Mouse (Mus musculus) kidney, postnatal 0 days (tissue): Measurements from ENCODE around the gene Hist1h4f. TPM values are rescaled to one million over a fixed set of nuclear protein-coding genes. Genes with fewer than 3 reads are reported as not detected.

Experiments used
- ATAC-seq: fragments of 200-750 bp; cut with Nextera tagmentation; replicated peaks from 2 replicates; pipeline ENCODE4 v1.8.0; 2017; ENCODE audit warnings: low read depth, moderate number of reproducible peaks, moderate TSS enrichment, moderate library complexity; ENCODE audit not compliant: low FRiP score
- DNase-seq: peaks from one replicate; pipeline ENCODE4 v3.0.0-alpha.2; 2016; ENCODE audit warnings: low spot score
- H3K27ac ChIP-seq: fragments of 300-500 bp; sonication (generic); 2 replicates; pipeline ENCODE4 v1.5.1; 2014; ENCODE audit warnings: mild to moderate bottlenecking
- H3K27me3 ChIP-seq: fragments of 300-500 bp; sonication (generic); 2 replicates; pipeline ENCODE4 v1.6.1; 2014; ENCODE audit warnings: low read length, mixed read lengths; ENCODE audit not compliant: insufficient read depth
- H3K36me3 ChIP-seq: fragments of 300-500 bp; sonication (generic); 2 replicates; pipeline ENCODE4 v1.6.1; 2014; ENCODE audit warnings: low read length, mixed read lengths; ENCODE audit not compliant: insufficient read depth
- H3K4me1 ChIP-seq: fragments of 300-500 bp; sonication (generic); replicated peaks from 2 replicates; pipeline ENCODE4 v1.6.1; 2014; ENCODE audit warnings: antibody characterized with exemption, low read length, mixed read lengths; ENCODE audit not compliant: insufficient read depth
- H3K4me2 ChIP-seq: fragments of 300-500 bp; sonication (generic); 2 replicates; pipeline ENCODE4 v1.6.1; 2014; ENCODE audit warnings: mild to moderate bottlenecking, low read length, moderate library complexity, mixed read lengths
- H3K4me3 ChIP-seq: fragments of 300-500 bp; sonication (generic); replicated peaks from 2 replicates; pipeline ENCODE4 v1.5.1; 2014; ENCODE audit warnings: low read depth, low read length
- H3K9ac ChIP-seq: fragments of 300-500 bp; sonication (generic); 2 replicates; pipeline ENCODE4 v1.6.1; 2014; ENCODE audit warnings: low read depth, low read length
- H3K9me3 ChIP-seq: fragments of 300-500 bp; sonication (generic); replicated peaks from 2 replicates; pipeline ENCODE4 v1.6.1; 2016; ENCODE audit warnings: low read length, inconsistent platforms, mixed read lengths
- CTCF ChIP-seq: IDR thresholded peaks from 2 replicates; pipeline ENCODE4 v1.5.1; 2016; ENCODE audit warnings: antibody characterized with exemption, low read depth, mild to moderate bottlenecking, moderate library complexity
- WGBS: fragments of 180-500 bp; shearing (Covaris S2); extraction: QIAGEN DNeasy Blood & Tissue Kit; methylation state at CpG from one replicate; pipeline ENCODE4 v1.1.7; 2014; 5-methylcytosine and 5-hydroxymethylcytosine counted together
- polyA plus RNA-seq: library from polyadenylated mRNA; unstranded; fragments of >200 nt; fragmentation: Nextera tagmentation; extraction: Ambion mirVana; gene quantifications from 2 replicates; pipeline ENCODE4 v1.2.1, GENCODE M21; 2015

The Hist1h4f gene
- polyA plus RNA-seq, 1 experiment from 2014 or later: 0.58 TPM

- peak; percentile 38; the same call in 1 of the 2 replicates for ATAC-seq
- under 1% methylated on average over 17 of the region's 17 CpGs for WGBS
- peak; percentile 93 for DNase-seq
- H3K4me2 ChIP-seq: peak overlapping the region; percentile 57
- H3K4me3 ChIP-seq: peak overlapping the region; percentile 37
- H3K27me3 ChIP-seq: no peaks in the 10 kb centered on the region
- H3K36me3 ChIP-seq: no peaks in the 10 kb centered on the region
- H3K9ac ChIP-seq: peak overlapping the region; percentile 36; the same call in 1 of the 2 replicates
- no peak overlapping the region for H3K27ac ChIP-seq
- H3K4me1 ChIP-seq: no peaks in the 10 kb centered on the region
- no peaks in the 10 kb centered on the region for H3K9me3 ChIP-seq
- TF ChIP-seq CTCF: no peak
Measured at GRCm38 (mm10) chr13:23526312-23526711, 25.1 kb downstream of the Hist1h4f start.

GRCm38 (mm10) chr13:23525901-23526300, 25.5 kb downstream of the Hist1h4f start:
- WGBS: 2% methylated on average over 10 of the region's 10 CpGs
- no peak for DNase-seq
- H3K27ac ChIP-seq: no peak overlapping the region
- no peaks in the 10 kb centered on the region for H3K36me3 ChIP-seq
- no peak for ATAC-seq
- H3K4me1 ChIP-seq: no peaks in the 10 kb centered on the region
- no peak overlapping the region for H3K9ac ChIP-seq
- H3K4me2 ChIP-seq: peak overlapping the region; percentile 57
- peak overlapping the region; percentile 37 for H3K4me3 ChIP-seq
- no peak for TF ChIP-seq CTCF
- no peaks in the 10 kb centered on the region for H3K9me3 ChIP-seq
- H3K27me3 ChIP-seq: no peaks in the 10 kb centered on the region

GRCm38 (mm10) chr13:23524654-23525053, 26.8 kb downstream of the Hist1h4f start:
- Histone ChIP-seq H3K27ac (no peak overlapping the region), H3K9me3 (no peaks in the 10 kb centered on the region), H3K27me3 (no peaks in the 10 kb centered on the region), H3K4me2 (no peak overlapping the region), H3K36me3 (no peaks in the 10 kb centered on the region), H3K9ac (no peak overlapping the region), H3K4me1 (no peaks in the 10 kb centered on the region), H3K4me3 (no peak overlapping the region)
- ATAC-seq: no peak
- DNase-seq: peak; percentile 89
- peak; percentile 91 for TF ChIP-seq CTCF
- WGBS: 11% methylated on average over 5 of the region's 5 CpGs

- H3K36me3 ChIP-seq: no peaks in the 10 kb centered on the region
- H3K9ac ChIP-seq: no peak overlapping the region
- H3K4me3 ChIP-seq: no peak overlapping the region
- ATAC-seq: no peak
- H3K27me3 ChIP-seq: no peaks in the 10 kb centered on the region
- DNase-seq: no peak
- H3K4me2 ChIP-seq: no peak overlapping the region
- no peaks in the 10 kb centered on the region for H3K9me3 ChIP-seq
- H3K27ac ChIP-seq: no peak overlapping the region
- 47% methylated on average over 5 of the region's 5 CpGs for WGBS
- H3K4me1 ChIP-seq: no peaks in the 10 kb centered on the region
- TF ChIP-seq CTCF: no peak
Measured at GRCm38 (mm10) chr13:23523976-23524375, 27.5 kb downstream of the Hist1h4f start.

GRCm38 (mm10) chr13:23521703-23522102, 29.7 kb downstream of the Hist1h4f start:
- DNase-seq: peak; percentile 74
- no peak overlapping the region for H3K4me3 ChIP-seq
- no peaks in the 10 kb centered on the region for H3K27me3 ChIP-seq
- no peak for TF ChIP-seq CTCF
- H3K9ac ChIP-seq: no peak overlapping the region
- H3K4me2 ChIP-seq: peak overlapping the region; percentile 21
- H3K9me3 ChIP-seq: no peaks in the 10 kb centered on the region
- H3K4me1 ChIP-seq: no peaks in the 10 kb centered on the region
- 2% methylated on average over 14 of the region's 14 CpGs for WGBS
- no peak for ATAC-seq
- H3K36me3 ChIP-seq: no peaks in the 10 kb centered on the region
- no peak overlapping the region for H3K27ac ChIP-seq

GRCm38 (mm10) chr13:23519416-23519815, 32.0 kb downstream of the Hist1h4f start:
- Histone ChIP-seq H3K9ac (0 out of 2 replicates have a peak overlapping the region, but pooled peaks have one; percentile 14), H3K27ac (no peak overlapping the region), H3K4me2 (peak overlapping the region; percentile 53), H3K27me3 (no peaks in the 10 kb centered on the region), H3K36me3 (no peaks in the 10 kb centered on the region), H3K9me3 (no peaks in the 10 kb centered on the region), H3K4me1 (no peaks in the 10 kb centered on the region), H3K4me3 (peak overlapping the region; percentile 50)
- peak; percentile 88 for DNase-seq
- WGBS: 2% methylated on average over 10 of the region's 10 CpGs
- peak; percentile 49 for ATAC-seq
- no peak for TF ChIP-seq CTCF

GRCm38 (mm10) chr13:23518885-23519284, 32.6 kb downstream of the Hist1h4f start:
- Histone ChIP-seq H3K9ac (0 out of 2 replicates have a peak overlapping the region, but pooled peaks have one; percentile 14), H3K4me3 (peak overlapping the region; percentile 50), H3K9me3 (no peaks in the 10 kb centered on the region), H3K27ac (no peak overlapping the region), H3K4me2 (peak overlapping the region; percentile 53), H3K4me1 (no peaks in the 10 kb centered on the region), H3K36me3 (no peaks in the 10 kb centered on the region), H3K27me3 (no peaks in the 10 kb centered on the region)
- DNase-seq (peak; percentile 80), ATAC-seq (0 out of 2 replicates have a peak, but pooled peaks have one; percentile 33)
- TF ChIP-seq CTCF: no peak
- under 1% methylated on average over 6 of the region's 6 CpGs for WGBS
